Mouse (Mus musculus): Measurements from ENCODE around the gene Lrpprc.

DNA sequence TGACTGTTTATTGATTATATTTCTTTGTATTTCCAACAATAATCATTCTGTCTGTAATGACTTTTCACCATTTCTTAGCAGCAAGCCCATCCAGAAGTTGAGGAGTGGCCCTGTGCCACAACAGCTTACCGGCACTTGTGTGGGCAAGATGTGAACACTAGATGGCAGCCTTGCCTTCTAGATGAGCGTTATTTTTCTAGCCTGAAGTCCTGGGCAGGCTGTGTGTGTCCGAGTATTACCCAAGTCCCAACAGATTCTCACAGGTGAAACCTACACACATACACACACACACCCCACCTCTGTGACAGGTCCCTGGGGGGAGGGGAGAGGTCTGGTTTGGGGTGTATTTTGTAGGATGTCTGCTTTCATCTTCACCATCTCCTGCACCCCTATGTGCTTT lies 47.2 kb upstream of the Lrpprc start:
- peak; percentile 75; the same call in 1 of the 2 replicates for TF ChIP-seq CTCF (IDR thresholded peaks at IDR 0.05; ENCODE audit: extremely low read depth, insufficient read depth, insufficient read length, insufficient replicate concordance)
- TF ChIP-seq POLR2A (IDR thresholded peaks at IDR 0.05; ENCODE audit: low read depth, low read length) = no peak
